Mouse (Mus musculus) embryonic facial prominence, embryonic 12.5 days (tissue): Measurements from ENCODE around the gene Mlec. TPM values are rescaled to one million over a fixed set of nuclear protein-coding genes. Genes with fewer than 3 reads are reported as not detected.
"Not testable (repeated sequence)": the region's sequence is repeated elsewhere in the genome, so short reads cannot be mapped to it uniquely, and the experiment has no call there.

ENCODE experiments used
- ATAC-seq: fragments of 200-750 bp; cut with Nextera tagmentation; 2 replicates; pipeline ENCODE4 v1.8.0; 2017; ENCODE audit not compliant: insufficient number of reproducible peaks, insufficient read depth, low FRiP score, low TSS enrichment
- H3K27ac ChIP-seq: fragments of 300-500 bp; sonication (generic); 2 replicates; pipeline ENCODE4 v1.5.1; 2016; ENCODE audit warnings: mild to moderate bottlenecking
- H3K27me3 ChIP-seq: fragments of 300-500 bp; sonication (generic); 2 replicates; pipeline ENCODE4 v1.6.1; 2016; ENCODE audit warnings: mild to moderate bottlenecking, moderate library complexity
- H3K36me3 ChIP-seq: fragments of 300-500 bp; sonication (generic); 2 replicates; pipeline ENCODE4 v1.6.1; 2016; ENCODE audit warnings: mild to moderate bottlenecking
- H3K4me1 ChIP-seq: fragments of 300-500 bp; sonication (generic); 2 replicates; pipeline ENCODE4 v1.6.1; 2016
- H3K4me2 ChIP-seq: fragments of 300-500 bp; sonication (generic); replicated peaks from 2 replicates; pipeline ENCODE4 v1.6.1; 2016; ENCODE audit warnings: mild to moderate bottlenecking, moderate library complexity
- H3K4me3 ChIP-seq: fragments of 300-500 bp; sonication (generic); 2 replicates; pipeline ENCODE4 v1.5.1; 2016; ENCODE audit warnings: mild to moderate bottlenecking
- H3K9ac ChIP-seq: fragments of 300-500 bp; sonication (generic); 2 replicates; pipeline ENCODE4 v1.6.1; 2016; ENCODE audit warnings: mild to moderate bottlenecking, moderate library complexity
- H3K9me3 ChIP-seq: fragments of 300-500 bp; sonication (generic); 2 replicates; pipeline ENCODE4 v1.6.1; 2016; ENCODE audit warnings: mild to moderate bottlenecking, moderate library complexity
- WGBS: fragments of 180-500 bp; shearing (Covaris S2); methylation state at CpG from one replicate; pipeline ENCODE4 v1.1.7; 2016; 5-methylcytosine and 5-hydroxymethylcytosine counted together
- polyA plus RNA-seq: library from polyadenylated mRNA; unstranded; fragments of >200 nt; fragmentation: Nextera tagmentation; extraction: Ambion mirVana; gene quantifications from 2 replicates; pipeline ENCODE4 v1.2.1, GENCODE M21; 2016

Gene Mlec
- polyA plus RNA-seq, 1 experiment from 2014 or later, result 86.6 TPM

- Histone ChIP-seq H3K4me3 (no peak overlapping the region), H3K27ac (no peak overlapping the region), H3K4me1 (peaks cover 5% of the 10 kb centered on the region; the same call in 1 of the 2 replicates), H3K27me3 (no peaks in the 10 kb centered on the region), H3K4me2 (no peak overlapping the region), H3K9ac (no peak overlapping the region), H3K36me3 (no peaks in the 10 kb centered on the region), H3K9me3 (no peaks in the 10 kb centered on the region)
- ATAC-seq, result no peak
- 84% methylated on average over 8 of the region's 8 CpGs for WGBS
These were observed 12.2 kb upstream of the Mlec start for GRCm38 (mm10) chr5:115170150-115170549.

- no peak overlapping the region for H3K27ac ChIP-seq
- WGBS, result 43% methylated on average over 27 of the region's 27 CpGs
- no peaks in the 10 kb centered on the region for H3K27me3 ChIP-seq
- H3K4me3 ChIP-seq, result no peak overlapping the region
- no peak overlapping the region; the same call in 1 of the 2 replicates for H3K9ac ChIP-seq
- peaks cover 5% of the 10 kb centered on the region; the same call in 1 of the 2 replicates for H3K4me1 ChIP-seq
- no peak for ATAC-seq
- no peak overlapping the region for H3K4me2 ChIP-seq
- no peaks in the 10 kb centered on the region for H3K36me3 ChIP-seq
- H3K9me3 ChIP-seq, result no peaks in the 10 kb centered on the region
These were observed 10.8 kb upstream of the Mlec start for GRCm38 (mm10) chr5:115168641-115169415.

GRCm38 (mm10) chr5:115167396-115167795, 9.4 kb upstream of the Mlec start:
- WGBS, result 55% methylated on average over 6 of the region's 6 CpGs
- no peaks in the 10 kb centered on the region for H3K9me3 ChIP-seq
- H3K4me2 ChIP-seq, result no peak overlapping the region
- H3K36me3 ChIP-seq, result no peaks in the 10 kb centered on the region
- no peak overlapping the region for H3K4me3 ChIP-seq
- H3K27ac ChIP-seq, result no peak overlapping the region
- no peak for ATAC-seq
- H3K9ac ChIP-seq, result no peak overlapping the region
- peaks cover 9% of the 10 kb centered on the region for H3K4me1 ChIP-seq
- H3K27me3 ChIP-seq, result no peaks in the 10 kb centered on the region

DNA sequence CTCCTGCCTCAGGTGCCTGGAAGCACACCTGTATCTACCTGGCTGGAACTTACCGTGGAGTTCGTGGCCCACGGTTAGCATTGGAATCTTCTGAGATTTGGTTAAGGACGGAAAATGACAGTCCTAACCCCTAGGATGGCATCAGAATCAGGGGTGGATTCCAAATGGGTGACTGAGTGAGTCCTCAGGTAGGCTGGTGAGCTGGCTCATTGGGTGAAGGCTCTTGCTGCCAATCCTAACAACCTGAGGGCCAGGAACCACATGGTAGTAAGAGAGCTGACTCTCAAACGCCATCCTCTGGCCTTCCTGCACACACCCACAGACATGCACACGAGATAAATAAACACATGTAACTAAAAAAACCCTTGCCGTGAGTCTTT, 8.8 kb upstream of the Mlec start:
- 85% methylated on average over 7 of the region's 7 CpGs for WGBS
- H3K27ac ChIP-seq, result no peak overlapping the region
- no peak overlapping the region for H3K4me3 ChIP-seq
- H3K4me1 ChIP-seq, result peaks cover 9% of the 10 kb centered on the region
- H3K9ac ChIP-seq, result no peak overlapping the region
- no peak for ATAC-seq
- H3K27me3 ChIP-seq, result no peaks in the 10 kb centered on the region
- H3K9me3 ChIP-seq, result no peaks in the 10 kb centered on the region
- H3K36me3 ChIP-seq, result no peaks in the 10 kb centered on the region
- H3K4me2 ChIP-seq, result no peak overlapping the region

GRCm38 (mm10) chr5:115165895-115166814, 8.2 kb upstream of the Mlec start:
- Histone ChIP-seq H3K27me3 (no peaks in the 10 kb centered on the region), H3K4me1 (peaks cover 12% of the 10 kb centered on the region), H3K4me3 (no peak overlapping the region), H3K9ac (no peak overlapping the region), H3K4me2 (no peak overlapping the region), H3K36me3 (no peaks in the 10 kb centered on the region), H3K27ac (no peak overlapping the region), H3K9me3 (no peaks in the 10 kb centered on the region)
- 59% methylated on average over 11 of the region's 11 CpGs for whole genome bisulfite sequencing
- ATAC-seq, result no peak

DNA sequence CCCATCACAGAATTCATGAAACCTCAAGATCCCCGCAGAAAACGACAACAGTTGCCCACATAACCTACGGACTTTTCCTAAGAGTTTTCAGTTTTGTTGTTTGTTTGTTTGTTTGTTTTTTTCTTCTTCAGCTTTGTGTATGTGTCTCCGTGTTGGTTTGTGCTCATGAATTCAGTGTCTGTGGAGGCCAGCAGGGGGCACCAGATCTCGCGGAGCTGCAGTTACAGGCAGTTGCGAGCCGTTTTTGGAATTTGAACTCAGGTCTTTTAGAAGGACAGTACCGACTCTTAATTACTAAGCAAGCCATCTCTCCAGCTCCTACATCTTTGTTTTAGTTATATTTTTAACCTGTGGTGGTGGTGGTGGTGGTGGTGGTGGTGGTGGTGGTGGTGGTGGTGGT, 7.4 kb upstream of the Mlec start:
- H3K4me3 ChIP-seq, result no peak overlapping the region
- H3K27me3 ChIP-seq, result no peaks in the 10 kb centered on the region
- H3K9ac ChIP-seq, result no peak overlapping the region
- peaks cover 19% of the 10 kb centered on the region for H3K4me1 ChIP-seq
- 64% methylated on average over 9 of the region's 9 CpGs for WGBS
- ATAC-seq, result no peak
- H3K36me3 ChIP-seq, result no peaks in the 10 kb centered on the region
- no peak overlapping the region for H3K27ac ChIP-seq
- no peaks in the 10 kb centered on the region for H3K9me3 ChIP-seq
- H3K4me2 ChIP-seq, result no peak overlapping the region

GRCm38 (mm10) chr5:115164446-115164845, 6.5 kb upstream of the Mlec start:
- H3K4me2 ChIP-seq, ATAC-seq, H3K9me3 ChIP-seq, H3K36me3 ChIP-seq, H3K4me3 ChIP-seq, H3K9ac ChIP-seq, H3K27me3 ChIP-seq, H3K27ac ChIP-seq: not testable (repeated sequence)
- H3K4me1 ChIP-seq, result peaks cover 19% of the 10 kb centered on the region
- WGBS, result 75% methylated on average over 4 of the region's 4 CpGs

DNA sequence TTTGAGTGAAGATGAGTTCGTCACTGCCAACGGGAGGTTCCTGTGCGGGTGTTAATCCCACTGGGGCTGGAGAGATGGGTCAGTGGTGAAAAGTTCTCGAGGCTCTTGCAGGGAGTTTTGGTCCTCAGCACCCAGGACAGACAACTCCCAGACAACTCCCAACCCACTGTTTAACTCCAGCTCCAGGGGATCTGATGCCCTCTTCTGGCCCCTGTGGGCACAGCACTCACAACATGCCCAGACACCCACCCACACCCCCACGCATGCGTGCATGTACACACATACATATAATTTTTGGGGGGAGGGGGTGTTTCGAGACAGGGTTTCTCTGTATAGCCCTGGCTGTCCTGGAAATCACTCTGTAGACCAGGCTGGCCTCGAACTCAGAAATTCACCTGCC, 5.6 kb upstream of the Mlec start:
- no peak overlapping the region for H3K27ac ChIP-seq
- WGBS, result 39% methylated on average over 8 of the region's 8 CpGs
- H3K36me3 ChIP-seq, result no peaks in the 10 kb centered on the region
- H3K9me3 ChIP-seq, result no peaks in the 10 kb centered on the region
- no peak overlapping the region for H3K4me3 ChIP-seq
- ATAC-seq, result no peak
- H3K4me2 ChIP-seq, result peak overlapping the region; percentile 12
- H3K4me1 ChIP-seq, result peaks cover 19% of the 10 kb centered on the region
- no peak overlapping the region for H3K9ac ChIP-seq
- no peaks in the 10 kb centered on the region for H3K27me3 ChIP-seq

- not testable (repeated sequence) for H3K27me3 ChIP-seq, ATAC-seq, H3K9me3 ChIP-seq, H3K9ac ChIP-seq, H3K36me3 ChIP-seq, H3K4me2 ChIP-seq, H3K27ac ChIP-seq, H3K4me3 ChIP-seq
- 76% methylated on average over 1 of the region's 1 CpGs for WGBS
- H3K4me1 ChIP-seq, result peaks cover 18% of the 10 kb centered on the region
These were observed 3.9 kb upstream of the Mlec start for GRCm38 (mm10) chr5:115161940-115162279.

- Histone ChIP-seq H3K9me3 (no peaks in the 10 kb centered on the region), H3K4me3 (no peak overlapping the region), H3K4me1 (peaks cover 23% of the 10 kb centered on the region), H3K27ac (no peak overlapping the region), H3K27me3 (no peaks in the 10 kb centered on the region), H3K4me2 (no peak overlapping the region), H3K9ac (no peak overlapping the region), H3K36me3 (no peaks in the 10 kb centered on the region)
- WGBS, result 31% methylated on average over 13 of the region's 13 CpGs
- no peak for ATAC-seq
These were observed 3.3 kb upstream of the Mlec start for GRCm38 (mm10) chr5:115161064-115161939.

- no peaks in the 10 kb centered on the region for H3K36me3 ChIP-seq
- ATAC-seq, result no peak
- no peak overlapping the region for H3K4me2 ChIP-seq
- no peak overlapping the region for H3K27ac ChIP-seq
- WGBS, result 62% methylated on average over 6 of the region's 6 CpGs
- H3K4me3 ChIP-seq, result no peak overlapping the region
- H3K4me1 ChIP-seq, result peaks cover 30% of the 10 kb centered on the region
- H3K9ac ChIP-seq, result no peak overlapping the region
- H3K27me3 ChIP-seq, result no peaks in the 10 kb centered on the region
- no peaks in the 10 kb centered on the region for H3K9me3 ChIP-seq
These were observed 2.7 kb upstream of the Mlec start for GRCm38 (mm10) chr5:115160655-115161054.
